Mouse (Mus musculus): ENCODE measurements around the gene Ttc37. TPM values are rescaled to one million over a fixed set of nuclear protein-coding genes. Genes with fewer than 3 reads are reported as not detected.
A peak's percentile ranks its signal among the peaks of the same experiment; 100 is the strongest.

The Ttc37 gene
- total RNA-seq (2021) = 10 to 100 TPM; 17.1 to 19.8 TPM
- long read RNA-seq, experiment 1, full-length matches to known transcripts = 2 of 5 reads
- long read RNA-seq, experiment 1, partial matches to known transcripts = 2 of 5 reads
- long read RNA-seq, experiment 1, other reads (novel, unspliced or antisense) = 1 of 5 reads
- long read RNA-seq, experiment 2, full-length matches to known transcripts = 4 of 5 reads
- long read RNA-seq, experiment 2, partial matches to known transcripts = 0 of 5 reads
- long read RNA-seq, experiment 2, other reads (novel, unspliced or antisense) = 1 of 5 reads

GRCm38 (mm10) chr13:76098493-76099303 lies at the start of gene Ttc37, which contains the start of gene Arsk:
Gene Ttc37 (plus strand): TSS chr13:76098734.
Gene Arsk (minus strand): TSS chr13:76098660.
- peak; percentile 95 to 97 for DNase-seq (ENCODE audit: low spot score in 2 of 2)
- intact Hi-C loops (cut with DNase I) = loop anchor here (2.0 kb wide), 1 partner anchor 156 kb away; the partner anchor contains the start of gene Rhobtb3

DNA sequence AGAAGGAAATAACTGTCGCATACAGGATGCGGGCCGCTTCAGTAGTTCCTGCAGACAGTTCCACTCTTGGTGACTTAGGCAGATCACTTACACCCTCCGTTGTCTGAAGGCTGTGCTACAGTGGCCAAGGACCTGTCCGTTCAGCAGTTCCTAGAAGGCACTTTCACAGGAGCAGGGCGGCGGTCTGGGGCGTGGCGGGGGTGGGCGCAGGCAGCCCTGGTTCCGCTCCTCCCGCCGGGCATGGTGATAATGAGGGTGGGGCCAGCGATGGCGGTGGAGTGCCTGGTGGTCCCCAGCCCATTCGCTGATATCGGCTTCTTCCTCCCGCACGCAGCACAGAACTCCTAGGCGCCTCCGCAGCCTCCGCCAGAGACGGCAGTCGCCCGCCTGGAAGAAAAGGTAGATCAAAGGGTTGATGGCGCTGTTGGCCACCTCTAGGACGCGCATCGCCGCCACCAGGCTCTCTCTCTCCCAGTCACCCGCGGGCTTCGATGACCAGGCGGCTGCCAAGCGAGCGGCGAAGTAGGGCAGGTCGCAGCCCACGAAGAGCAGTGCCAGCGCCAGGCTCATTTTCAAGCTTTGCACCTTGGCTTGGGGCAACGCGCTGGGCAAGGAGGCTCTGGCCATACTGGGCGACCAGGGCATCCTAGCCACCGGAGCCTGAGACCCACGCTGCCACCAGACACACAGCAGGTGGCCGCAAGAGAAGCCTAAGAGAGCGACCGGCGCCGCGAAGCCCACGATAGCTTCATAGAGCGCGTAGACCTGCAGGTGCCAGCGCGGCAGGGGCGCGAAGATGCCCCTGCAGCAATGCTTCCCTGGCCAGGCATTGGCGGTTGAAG lies 42.9 kb upstream of the Ttc37 start:
- intact Hi-C loops (cut with DNase I) = no loop called here
- peak; percentile 5 to 14 for DNase-seq (ENCODE audit: low spot score in 2 of 2)

DNA sequence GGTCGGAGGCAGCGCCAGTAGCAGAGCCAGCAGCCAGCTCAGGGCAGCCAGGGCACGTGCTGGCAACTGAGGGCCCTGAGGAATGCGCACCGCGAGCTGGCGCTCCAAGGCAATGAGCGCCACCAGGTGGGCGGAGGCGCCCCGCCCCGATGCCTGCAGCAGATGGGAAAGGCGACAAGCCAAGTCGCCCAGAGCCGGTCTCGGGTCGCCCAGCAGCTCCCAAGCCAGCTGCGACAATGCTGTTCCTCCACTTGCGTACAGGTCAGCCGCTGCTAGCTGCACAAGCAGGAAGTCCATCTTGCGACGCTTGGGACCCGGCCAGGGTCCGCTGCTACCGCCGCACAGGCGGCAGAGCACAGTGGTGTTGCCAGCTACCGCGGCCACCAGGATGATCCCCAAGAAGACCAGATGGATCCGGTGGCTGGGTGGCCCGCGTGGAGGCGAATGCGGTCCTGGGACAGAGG lies 42.2 kb upstream of the Ttc37 start:
- intact Hi-C loops (cut with DNase I) = no loop called here

GRCm38 (mm10) chr13:76056896-76057266 lies 41.7 kb upstream of the Ttc37 start, which contains the start of gene Gpr150:
Gene Gpr150 (minus strand): TSS chr13:76056996.
- DNase-seq (ENCODE audit: low spot score in 2 of 2) = no peak
- intact Hi-C loops (cut with DNase I) = no loop called here

More for the DNA sequence above, 42.2 kb upstream of the Ttc37 start:
- DNase-seq (ENCODE audit: low spot score in 2 of 2) = peak; percentile 70 to 71

DNA sequence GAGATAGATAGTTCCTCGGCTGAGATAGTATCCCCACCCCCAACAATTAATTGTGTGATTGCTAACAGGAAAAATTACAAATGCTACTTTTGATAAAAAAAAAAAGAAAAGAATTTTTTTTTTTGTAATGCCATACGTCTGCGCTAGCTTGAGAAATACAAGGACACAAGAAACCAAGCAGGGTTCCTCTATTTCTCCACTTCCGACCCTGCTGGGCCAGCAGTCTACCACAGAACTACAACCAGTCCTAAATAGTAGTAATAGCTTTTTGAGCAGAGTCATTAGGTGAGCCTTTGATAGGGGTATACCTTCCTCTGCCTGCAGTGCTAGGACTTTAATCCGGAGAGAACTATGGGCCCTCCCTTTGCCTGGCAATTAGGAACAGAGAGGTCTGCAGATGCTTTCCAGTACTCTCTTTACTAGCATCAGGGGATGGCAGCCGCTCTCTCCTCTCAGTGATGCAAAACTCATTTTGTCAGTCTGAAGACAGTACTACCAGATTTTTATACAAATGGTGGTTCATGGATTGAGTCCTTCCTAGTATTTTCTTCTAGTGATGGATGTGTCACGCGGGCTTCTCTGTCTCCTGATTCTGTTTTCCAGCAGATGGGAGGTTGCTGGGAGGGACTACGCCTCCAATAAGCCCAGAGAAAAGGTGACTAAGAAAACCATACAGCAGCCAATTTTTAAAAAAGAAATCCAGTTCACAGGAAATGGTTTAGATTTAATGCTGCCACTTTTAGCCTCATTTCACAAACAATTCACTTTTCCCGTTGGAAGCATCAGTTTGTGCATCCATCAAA lies 41.1 kb upstream of the Ttc37 start:
- intact Hi-C loops (cut with DNase I) = no loop called here
- DNase-seq (ENCODE audit: low spot score in 2 of 2) = peak; percentile 9 to 30

GRCm38 (mm10) chr13:76059591-76059990 lies 38.9 kb upstream of the Ttc37 start:
- no peak for DNase-seq (ENCODE audit: low spot score in 2 of 2)

GRCm38 (mm10) chr13:76062126-76062525 lies 36.4 kb upstream of the Ttc37 start:
- no peak for DNase-seq (ENCODE audit: low spot score in 2 of 2)
- intact Hi-C loops (cut with DNase I) = no loop called here

More at GRCm38 (mm10) chr13:76059591-76059990, 38.9 kb upstream of the Ttc37 start:
- intact Hi-C loops (cut with DNase I) = no loop called here

DNA sequence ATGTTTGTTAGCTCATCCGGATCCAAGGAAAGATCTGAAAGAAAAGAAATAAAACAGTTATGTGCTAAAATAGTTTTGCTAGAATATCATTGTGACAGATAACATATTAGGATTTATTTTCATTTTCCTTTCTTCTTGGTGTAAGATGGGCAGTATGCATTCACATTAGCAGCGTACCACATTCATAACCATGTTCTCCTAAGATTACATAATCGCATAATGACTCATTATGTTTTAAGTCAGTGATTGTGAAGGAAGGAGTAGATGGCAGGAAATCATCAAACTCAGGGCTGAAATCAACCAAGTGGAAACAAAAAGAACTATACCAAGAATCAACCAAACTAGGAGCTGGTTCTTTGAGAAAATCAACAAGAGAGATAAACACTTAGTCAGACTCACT lies 36.0 kb upstream of the Ttc37 start:
- no peak for DNase-seq (ENCODE audit: low spot score in 2 of 2)
- intact Hi-C loops (cut with DNase I) = no loop called here

DNA sequence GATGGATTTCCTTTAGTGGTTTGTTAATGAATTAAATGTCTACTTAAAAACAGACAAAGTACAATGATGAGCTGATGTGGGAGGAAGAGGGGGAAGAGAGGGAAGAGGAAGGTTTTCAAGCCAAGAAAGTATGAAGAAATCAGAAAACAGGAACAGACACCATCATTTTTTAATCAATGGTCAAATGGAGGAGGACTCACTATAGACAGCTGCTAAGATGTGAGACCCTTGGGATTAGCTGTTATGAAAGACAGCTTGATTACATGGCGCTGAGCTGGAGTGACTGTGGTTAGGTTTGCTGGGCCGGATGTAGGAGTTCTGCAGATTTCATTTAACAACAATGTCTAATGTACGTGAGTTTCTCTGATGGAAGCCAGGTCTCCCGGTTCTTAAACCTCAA lies 35.0 kb upstream of the Ttc37 start:
- DNase-seq (ENCODE audit: low spot score in 2 of 2) = no peak
- intact Hi-C loops (cut with DNase I) = no loop called here

GRCm38 (mm10) chr13:76064363-76064945 lies 34.1 kb upstream of the Ttc37 start:
- no peak for DNase-seq (ENCODE audit: low spot score in 2 of 2)
- intact Hi-C loops (cut with DNase I) = no loop called here

DNA sequence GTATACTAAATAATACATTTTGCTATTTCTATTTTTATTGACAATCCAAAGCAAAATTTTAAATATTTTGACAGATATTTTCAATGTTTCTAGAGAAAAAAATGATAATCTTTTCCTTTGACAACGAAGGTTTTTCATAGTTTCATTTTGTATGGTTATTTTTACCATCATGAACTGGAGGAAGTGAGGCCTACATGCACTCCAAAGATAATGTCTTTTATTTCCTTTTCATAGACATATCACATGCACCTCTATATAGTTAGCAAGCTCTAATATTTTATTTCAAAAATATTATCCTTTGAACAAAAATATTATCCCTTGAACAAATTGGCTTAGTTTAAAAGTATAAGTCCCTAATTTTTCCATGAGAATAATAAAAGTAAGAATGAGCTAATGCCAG lies 24.2 kb upstream of the Ttc37 start:
- no peak for DNase-seq (ENCODE audit: low spot score in 2 of 2)
- intact Hi-C loops (cut with DNase I) = no loop called here

GRCm38 (mm10) chr13:76098116-76098492 lies 430 bp upstream of the Ttc37 start:
- DNase-seq (ENCODE audit: low spot score in 2 of 2) = no peak
- intact Hi-C loops (cut with DNase I) = loop anchor here (2.0 kb wide), 1 partner anchor 155 kb away; the partner anchor contains the start of gene Rhobtb3

- intact Hi-C loops (cut with DNase I) = no loop called here
- DNase-seq (ENCODE audit: low spot score in 2 of 2) = no peak
Measured at GRCm38 (mm10) chr13:76101989-76102388, 3.5 kb downstream of the Ttc37 start.

DNA sequence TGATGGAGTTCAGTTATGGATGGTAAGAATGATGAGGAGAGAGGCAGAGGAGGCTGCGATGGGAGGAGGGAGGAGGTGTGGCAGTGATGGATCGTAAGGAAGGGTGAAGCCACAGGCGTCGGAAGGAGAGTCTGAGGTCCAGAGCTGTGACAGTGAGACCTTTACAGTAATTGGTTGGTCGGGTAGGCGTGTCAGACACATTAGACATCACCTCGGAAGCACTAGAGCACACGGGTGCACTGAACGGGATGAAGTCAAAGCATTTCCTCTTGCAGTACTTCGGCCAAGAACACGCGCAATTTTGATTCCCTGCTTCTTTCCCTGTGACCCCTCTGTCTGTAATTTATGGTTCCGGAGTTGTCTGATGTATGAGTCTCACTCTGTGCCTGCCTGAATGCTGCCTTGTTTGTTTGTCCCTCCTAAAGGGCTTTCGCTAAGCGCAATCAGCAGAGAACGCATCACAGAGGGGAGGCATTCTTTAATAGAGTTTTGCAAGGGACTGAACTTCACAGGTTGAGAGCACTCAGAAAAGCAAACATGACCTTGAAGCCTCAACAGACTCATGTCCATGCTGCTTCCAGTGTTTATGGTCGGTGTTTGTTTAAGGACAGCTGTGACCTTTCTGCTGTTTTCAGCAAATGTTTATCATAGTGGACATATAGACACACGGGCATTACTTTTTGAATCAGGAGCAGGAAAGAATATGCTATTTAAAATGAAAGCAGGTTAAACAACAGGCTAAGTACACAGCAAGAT lies 10.7 kb downstream of the Ttc37 start:
- no peak for DNase-seq (ENCODE audit: low spot score in 2 of 2)
- intact Hi-C loops (cut with DNase I) = no loop called here

DNA sequence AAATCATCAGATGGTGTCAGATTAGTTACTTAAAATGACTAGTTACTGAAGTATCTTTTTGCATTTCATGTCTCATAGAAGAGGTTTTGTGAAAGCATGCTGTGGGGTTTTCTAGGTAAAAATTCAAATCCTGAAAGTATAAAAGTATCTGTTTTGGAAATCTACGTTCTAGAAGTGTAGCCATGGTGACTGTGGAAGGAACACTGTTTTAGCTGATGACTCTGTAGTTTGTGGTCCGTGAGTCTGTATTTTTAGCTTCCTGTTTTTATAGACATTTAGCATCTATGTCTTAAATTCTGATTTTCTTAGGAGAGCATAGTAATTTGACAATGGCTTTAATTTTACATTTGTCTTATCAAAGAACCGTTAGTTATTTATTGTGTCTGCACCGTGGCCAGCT lies 30.3 kb downstream of the Ttc37 start:
- intact Hi-C loops (cut with DNase I) = no loop called here
- peak in 1 of 2 experiments; percentile 12 for DNase-seq (ENCODE audit: low spot score in 2 of 2)

GRCm38 (mm10) chr13:76132415-76132814 lies 33.9 kb downstream of the Ttc37 start:
- no peak for DNase-seq (ENCODE audit: low spot score in 2 of 2)
- intact Hi-C loops (cut with DNase I) = no loop called here

GRCm38 (mm10) chr13:76138862-76139261 lies 40.3 kb downstream of the Ttc37 start:
- intact Hi-C loops (cut with DNase I) = no loop called here
- DNase-seq (ENCODE audit: low spot score in 2 of 2) = no peak

Data from left cerebral cortex, postnatal 14 days (tissue).